Mouse (Mus musculus): ENCODE results near the gene Trh. TPM values are rescaled to one million over a fixed set of nuclear protein-coding genes. Genes with fewer than 3 reads are reported as not detected.
A peak's percentile ranks its signal among the peaks of the same experiment; 100 is the strongest.

Trh gene
- polyA plus RNA-seq, 1 experiment from 2014 or later: not detected

DNA sequence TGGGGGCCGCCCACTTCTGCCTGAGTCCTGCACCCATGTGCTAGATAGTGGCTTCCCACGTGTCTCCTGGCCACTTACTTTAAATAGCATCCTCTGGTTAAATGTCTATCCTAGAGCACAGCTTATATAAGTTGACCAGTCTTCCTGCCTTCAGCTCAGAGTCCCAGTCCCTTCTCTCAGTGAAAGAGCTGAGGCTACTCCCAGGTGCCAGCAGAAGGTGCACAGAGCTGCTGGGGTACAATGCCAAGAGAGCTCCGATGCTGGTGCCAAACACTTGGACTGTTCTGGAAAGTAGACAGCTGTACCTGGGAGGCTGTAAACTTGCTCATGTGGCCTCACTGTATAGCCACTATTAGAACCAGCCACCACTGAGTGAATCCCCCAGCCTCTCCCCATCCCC is 22.4 kb downstream of the Trh start:
- DNase-seq: no peak
- H3K27ac ChIP-seq: no peak overlapping the region
- 66% methylated on average over 3 of the region's 3 CpGs for WGBS (ENCODE audit: insufficient replicate concordance)

DNA sequence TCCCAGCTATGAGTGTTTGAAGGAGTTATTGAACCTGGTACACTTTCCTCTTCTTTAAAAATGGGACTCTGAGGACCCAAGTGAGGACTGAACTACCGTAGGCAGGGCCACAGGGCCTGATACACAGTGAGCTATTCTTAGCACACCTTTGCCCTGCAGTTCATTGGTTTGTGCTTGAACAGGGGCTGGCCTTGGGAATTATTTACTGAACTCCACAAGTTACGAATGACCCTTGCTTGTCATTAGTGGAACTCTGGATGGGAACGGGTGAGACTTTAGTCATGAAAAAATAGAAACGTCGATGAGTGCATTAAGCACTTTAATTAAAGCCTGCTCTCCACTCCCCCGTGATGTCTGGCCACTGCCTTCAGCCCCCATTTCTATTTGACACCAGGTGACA is 22.8 kb downstream of the Trh start:
- Histone ChIP-seq H3K27ac (no peak overlapping the region), H3K36me3 (no peaks in the 10 kb centered on the region), H3K9me3 (replicated peaks) (no peaks in the 10 kb centered on the region), H3K4me1 (replicated peaks) (no peaks in the 10 kb centered on the region), H3K4me2 (no peak overlapping the region), H3K9ac (no peak overlapping the region), H3K27me3 (no peaks in the 10 kb centered on the region), H3K4me3 (replicated peaks) (no peak overlapping the region)
- DNase-seq (no peak), ATAC-seq (ENCODE audit: low read depth) (peak; percentile 54; the same call in 1 of the 2 replicates)
- WGBS (ENCODE audit: insufficient replicate concordance): 63% methylated on average over 6 of the region's 6 CpGs

More for the DNA sequence above, 22.4 kb downstream of the Trh start:
- Histone ChIP-seq H3K36me3 (no peaks in the 10 kb centered on the region), H3K9me3 (replicated peaks) (no peaks in the 10 kb centered on the region), H3K4me2 (no peak overlapping the region), H3K27me3 (no peaks in the 10 kb centered on the region), H3K9ac (no peak overlapping the region), H3K4me3 (replicated peaks) (no peak overlapping the region), H3K4me1 (replicated peaks) (no peaks in the 10 kb centered on the region)
- ATAC-seq (ENCODE audit: low read depth): 0 out of 2 replicates have a peak, but pooled peaks have one; percentile 11

DNA sequence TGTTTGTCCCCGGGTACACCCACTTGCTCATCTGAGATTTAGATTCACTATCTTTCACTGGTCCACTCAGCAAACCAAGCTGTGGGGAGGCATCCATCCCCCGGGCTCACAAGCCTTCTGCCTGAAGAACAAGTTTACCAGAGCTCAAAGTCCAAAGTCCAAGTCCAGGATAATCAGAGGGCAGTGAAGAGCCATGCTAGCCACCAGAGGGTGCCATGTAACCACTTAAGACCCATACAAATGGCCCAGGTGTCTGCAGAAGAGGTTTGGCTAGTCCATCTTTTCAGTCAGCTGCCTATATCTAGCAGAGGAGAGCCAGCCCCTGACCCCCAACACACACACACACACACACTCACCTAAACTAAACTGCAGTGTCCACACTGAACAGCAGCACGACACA is 25.0 kb downstream of the Trh start:
- WGBS (ENCODE audit: insufficient replicate concordance): 36% methylated on average over 3 of the region's 3 CpGs
- DNase-seq (peak; percentile 8), ATAC-seq (ENCODE audit: low read depth) (no peak)
- H3K27me3 ChIP-seq: no peaks in the 10 kb centered on the region
- H3K4me1 ChIP-seq (replicated peaks): peaks cover 9% of the 10 kb centered on the region
- no peaks in the 10 kb centered on the region for H3K9me3 ChIP-seq (replicated peaks)
- H3K9ac ChIP-seq: no peak overlapping the region
- H3K4me2 ChIP-seq: no peak overlapping the region
- H3K4me3 ChIP-seq (replicated peaks): no peak overlapping the region
- H3K27ac ChIP-seq: no peak overlapping the region
- H3K36me3 ChIP-seq: no peaks in the 10 kb centered on the region

DNA sequence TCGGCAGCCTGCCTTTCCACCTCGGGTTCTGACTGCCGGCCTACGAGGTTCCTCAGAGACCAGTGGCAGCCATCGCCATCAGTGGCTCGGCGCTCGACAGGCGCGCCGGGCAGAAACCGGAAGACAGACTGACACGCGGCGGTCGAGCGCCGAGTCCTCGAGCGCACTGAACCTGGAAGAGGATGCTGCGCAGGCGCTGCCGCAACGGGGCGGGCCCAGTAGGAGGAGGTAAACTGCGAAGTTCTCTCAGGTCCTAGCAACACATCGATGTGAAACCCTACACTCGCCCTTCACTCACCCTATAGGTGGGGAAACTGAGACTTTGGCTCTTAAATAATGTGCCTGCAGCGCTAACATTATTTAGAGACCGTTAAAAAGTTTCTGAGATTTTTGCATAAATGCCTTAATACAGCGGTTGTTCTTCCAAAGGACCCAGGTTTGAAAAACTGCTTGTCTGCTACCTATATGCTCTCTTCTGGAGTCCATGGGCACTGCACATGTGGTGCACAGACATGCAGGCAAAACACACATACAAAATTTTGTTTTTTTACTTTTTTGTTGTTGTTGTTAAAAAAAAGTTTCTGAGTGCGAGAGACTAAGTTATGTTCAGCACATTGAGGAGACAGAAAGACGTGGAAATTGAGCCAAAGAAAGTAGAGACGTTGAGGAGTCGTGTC is 29.5 kb downstream of the Trh start, which contains the start of gene Rbsn:
Gene Rbsn (minus strand): TSS at position 153 of the 677 bp plus-strand sequence.
- DNase-seq (peak; percentile 86), ATAC-seq (ENCODE audit: low read depth) (peak; percentile 93)
- Histone ChIP-seq H3K4me1 (replicated peaks) (peaks cover 29% of the 10 kb centered on the region), H3K4me2 (peak within 1 kb of the TSS; percentile 95), H3K9ac (peak within 1 kb of the TSS; percentile 93), H3K4me3 (replicated peaks) (peak within 1 kb of the TSS; percentile 97), H3K27me3 (no peaks in the 10 kb centered on the region), H3K36me3 (peaks cover 12% of the 10 kb centered on the region), H3K9me3 (replicated peaks) (no peaks in the 10 kb centered on the region), H3K27ac (peak within 1 kb of the TSS; percentile 88)
- 9% methylated on average over 35 of the region's 35 CpGs for WGBS (ENCODE audit: insufficient replicate concordance)

DNA sequence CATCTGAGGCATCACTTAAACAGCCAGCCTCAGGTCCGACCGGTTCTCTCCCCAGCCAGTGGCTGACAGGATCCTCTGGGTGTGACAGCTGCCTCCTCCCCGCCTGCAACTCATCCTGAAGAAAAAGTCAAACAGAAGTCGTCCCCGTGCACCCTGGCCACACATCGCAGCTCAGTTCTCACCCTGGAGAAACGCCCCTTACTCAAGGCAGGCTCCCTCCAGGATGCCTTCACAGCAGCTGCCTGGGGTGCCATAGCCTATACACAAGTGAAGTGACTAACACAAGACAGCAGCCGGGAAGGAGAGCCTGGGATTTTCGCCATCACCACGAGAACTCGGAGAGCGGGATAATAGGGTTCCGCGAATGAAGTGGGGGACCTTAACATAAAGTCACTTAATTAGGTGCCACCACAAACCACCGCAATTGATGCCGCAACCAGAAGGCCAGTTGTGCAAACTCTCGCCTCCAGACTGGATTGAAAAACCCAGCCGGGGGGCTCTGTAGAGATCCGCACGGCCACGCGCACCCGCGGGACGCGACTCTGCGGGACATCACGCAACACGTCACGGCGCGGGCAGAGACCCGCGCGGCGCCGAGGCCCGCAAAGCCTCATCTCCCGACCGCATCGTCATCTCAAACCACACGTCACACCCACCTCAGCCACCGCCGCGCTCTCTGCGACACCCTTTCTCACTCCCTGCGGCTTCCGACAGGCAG is 30.2 kb downstream of the Trh start:
- Histone ChIP-seq H3K9ac (peak overlapping the region; percentile 93), H3K27me3 (no peaks in the 10 kb centered on the region), H3K4me2 (peak overlapping the region; percentile 95), H3K4me3 (replicated peaks) (peak overlapping the region; percentile 97), H3K27ac (peak overlapping the region; percentile 88), H3K9me3 (replicated peaks) (no peaks in the 10 kb centered on the region), H3K36me3 (peaks cover 17% of the 10 kb centered on the region), H3K4me1 (replicated peaks) (peaks cover 29% of the 10 kb centered on the region)
- ATAC-seq (ENCODE audit: low read depth) (peak; percentile 70), DNase-seq (peak; percentile 18)
- WGBS (ENCODE audit: insufficient replicate concordance): under 1% methylated on average over 46 of the region's 48 CpGs

DNA sequence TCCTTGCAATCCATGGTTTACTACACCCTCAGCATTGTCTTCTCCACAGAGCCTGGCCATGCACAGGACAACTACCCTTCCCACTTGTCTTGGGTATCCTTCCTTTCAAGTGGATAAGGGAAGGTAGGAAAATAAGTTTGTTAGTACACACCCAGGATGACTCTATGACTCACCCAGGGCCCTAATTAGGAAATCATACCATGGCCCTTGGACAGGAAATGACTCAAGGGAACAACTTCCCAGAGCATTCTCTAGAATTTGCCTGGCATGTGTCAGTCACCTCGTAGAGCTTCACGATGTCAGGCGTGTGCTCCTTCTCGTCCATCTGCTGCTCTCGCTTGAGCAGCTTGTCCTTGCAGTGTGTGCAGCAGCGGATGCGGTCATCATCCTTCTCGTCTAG is 45.0 kb downstream of the Trh start:
- Histone ChIP-seq H3K4me3 (replicated peaks) (no peak overlapping the region), H3K27ac (no peak overlapping the region), H3K4me1 (replicated peaks) (peaks cover 6% of the 10 kb centered on the region; the same call in 1 of the 2 replicates), H3K9me3 (replicated peaks) (no peaks in the 10 kb centered on the region), H3K36me3 (peaks cover 75% of the 10 kb centered on the region), H3K27me3 (no peaks in the 10 kb centered on the region), H3K4me2 (no peak overlapping the region), H3K9ac (no peak overlapping the region)
- WGBS (ENCODE audit: insufficient replicate concordance): 81% methylated on average over 8 of the region's 8 CpGs
- ATAC-seq (ENCODE audit: low read depth): no peak
- DNase-seq: no peak

Other genes starting within 250 kb of the Trh start
- gene Nr2c2, start 153.3 kb downstream of the Trh start, polyA plus RNA-seq (2015; fragmentation: Nextera tagmentation; extraction: Ambion mirVana): 5.6 and 6.4 TPM in 2 replicates
- gene Mrps25, start 60.6 kb downstream of the Trh start, polyA plus RNA-seq (2015; fragmentation: Nextera tagmentation; extraction: Ambion mirVana): 64.2 and 70.9 TPM in 2 replicates
- gene Rbsn, start 29.7 kb downstream of the Trh start, polyA plus RNA-seq (2015; fragmentation: Nextera tagmentation; extraction: Ambion mirVana): 8.9 and 12.3 TPM in 2 replicates